Mouse (Mus musculus) ES-E14 (cell line): ENCODE measurements at regions not wholly inside any gene's neighbourhood (a gene's known extent, or its start where the extent isn't known, plus 50 kb on each side); places are given as distances from the start of the nearest gene placed in this dataset.
A peak's percentile ranks its signal among the peaks of the same experiment; 100 is the strongest.

Experiments used
- DNase-seq: peaks from one replicate; pipeline ENCODE4 v3.0.0-alpha.2; 2013; ENCODE audit warnings: low read depth, low spot score
- H3K27ac ChIP-seq: 2 replicates; pipeline ENCODE4 v1.5.1; 2012; ENCODE audit warnings: low read depth, mild to moderate bottlenecking, low read length, moderate library complexity, mixed read lengths; ENCODE audit not compliant: poor library complexity, insufficient read depth, severe bottlenecking
- H3K36me3 ChIP-seq: 2 replicates; pipeline ENCODE4 v1.6.1; 2012; ENCODE audit warnings: mild to moderate bottlenecking, low read length, moderate library complexity, mixed read lengths; ENCODE audit not compliant: control insufficient read depth, poor library complexity, insufficient read depth, severe bottlenecking
- H3K4me1 ChIP-seq, 2 experiments: fragments of 150-350 bp in 1 of 2; sonication (generic) in 1 of 2; 2 replicates each; pipeline ENCODE4 v1.6.1; 2012; ENCODE audit warnings: low read length in 2 of 2, mild to moderate bottlenecking in 1 of 2, mixed read lengths in 1 of 2; ENCODE audit not compliant: control insufficient read depth in 2 of 2, insufficient read depth in 2 of 2, poor library complexity in 1 of 2
- H3K4me3 ChIP-seq, 2 experiments: fragments of 150-350 bp in 1 of 2; sonication (generic) in 1 of 2; 2 replicates each; pipeline ENCODE4 v1.5.1; 2012; ENCODE audit warnings: low read length in 2 of 2, low read depth in 1 of 2, mild to moderate bottlenecking in 1 of 2, mixed read lengths in 1 of 2; ENCODE audit not compliant: insufficient read depth in 1 of 2, poor library complexity in 1 of 2, severe bottlenecking in 1 of 2
- H3K9ac ChIP-seq: 2 replicates; pipeline ENCODE4 v1.6.1; 2012; ENCODE audit warnings: low read depth, mild to moderate bottlenecking, low read length, mixed read lengths; ENCODE audit not compliant: poor library complexity, insufficient read depth, severe bottlenecking
- H3K9me3 ChIP-seq: fragments of 150-350 bp; sonication (generic); 2 replicates; pipeline ENCODE4 v1.6.1; 2012; ENCODE audit warnings: low read depth, mild to moderate bottlenecking, low read length; ENCODE audit not compliant: control insufficient read depth, insufficient read depth
- CHD2 ChIP-seq: IDR thresholded peaks from 2 replicates; pipeline ENCODE4 v1.6.1; 2014; ENCODE audit warnings: mild to moderate bottlenecking, low read depth, low read length, inconsistent platforms
- HCFC1 ChIP-seq: IDR thresholded peaks from 2 replicates; pipeline ENCODE4 v1.6.1; 2012; ENCODE audit warnings: low read length, inconsistent platforms, borderline replicate concordance; ENCODE audit not compliant: insufficient read depth
- MAFK ChIP-seq: IDR thresholded peaks from 2 replicates; pipeline ENCODE4 v1.6.1; 2014; ENCODE audit warnings: mild to moderate bottlenecking, low read depth, low read length, inconsistent platforms; ENCODE audit not compliant: insufficient read depth
- ZC3H11A ChIP-seq: IDR thresholded peaks from 2 replicates; pipeline ENCODE4 v1.6.1; 2012; ENCODE audit warnings: low read depth, mild to moderate bottlenecking, inconsistent platforms, low read length, borderline replicate concordance
- ZNF384 ChIP-seq: IDR thresholded peaks from 2 replicates; pipeline ENCODE4 v1.6.1; 2012; ENCODE audit warnings: low read depth, low read length, inconsistent platforms
- in situ Hi-C, 2 experiments: fragments of 600-800 bp; cut with MboI; formaldehyde crosslinking; loops; one replicate each; pipeline ENCODE4 v1.15.1; 2025; ENCODE audit warnings: low sequenced_read_pairs in 2 of 2, inconsistent platforms in 1 of 2; ENCODE audit not compliant: unreplicated experiment in 2 of 2

- Histone ChIP-seq H3K27ac (no peak overlapping the region), H3K9ac (no peak overlapping the region), H3K4me1 (peaks cover 0 to 2% of the 10 kb centered on the region in 2 experiments; a peak in 1 of 4 replicates), H3K36me3 (no peaks in the 10 kb centered on the region), H3K4me3 (no peak overlapping the region), H3K9me3 (no peaks in the 10 kb centered on the region)
- TF ChIP-seq MAFK (no peak), CHD2 (0 out of 2 replicates have a peak, but pooled peaks have one; percentile 16)
- in situ Hi-C loops = no loop called here
- peak; percentile 31 for DNase-seq
These were observed 737.3 kb downstream of the Ryr2 start for GRCm38 (mm10) chr13:11369456-11369855.

DNA sequence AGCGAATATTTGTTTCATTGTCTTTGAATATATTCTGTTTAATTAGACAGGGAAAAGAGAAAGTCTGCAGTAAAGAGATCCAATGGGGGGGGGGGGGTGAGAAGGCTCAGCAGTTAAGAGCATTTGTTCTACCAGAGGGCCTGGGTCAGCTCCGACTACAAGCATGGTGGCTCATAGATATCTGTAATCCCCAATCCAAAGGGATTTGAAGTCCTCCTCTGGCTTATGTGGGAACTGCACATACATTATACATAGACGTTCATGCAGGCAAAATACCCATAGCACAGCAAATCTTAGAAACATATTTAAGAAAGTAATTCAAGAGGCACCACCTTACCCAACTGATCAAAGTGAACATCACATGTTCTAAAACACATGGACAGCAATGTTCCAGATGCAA is 743.9 kb downstream of the Ryr2 start:
- Histone ChIP-seq H3K36me3 (no peaks in the 10 kb centered on the region), H3K9me3 (no peaks in the 10 kb centered on the region), H3K27ac (no peak overlapping the region), H3K4me3 (no peak overlapping the region), H3K9ac (no peak overlapping the region), H3K4me1 (no peaks in the 10 kb centered on the region)
- in situ Hi-C loops = no loop called here
- TF ChIP-seq ZC3H11A = no peak
- TF ChIP-seq MAFK = no peak
- TF ChIP-seq ZNF384 = no peak
- TF ChIP-seq CHD2 = no peak
- no peak for TF ChIP-seq HCFC1
- DNase-seq = no peak

GRCm38 (mm10) chr13:11348502-11348849 is 758.3 kb downstream of the Ryr2 start:
- Histone ChIP-seq H3K9me3 (no peaks in the 10 kb centered on the region), H3K36me3 (no peaks in the 10 kb centered on the region), H3K27ac (no peak overlapping the region), H3K9ac (no peak overlapping the region), H3K4me1 (no peaks in the 10 kb centered on the region), H3K4me3 (no peak overlapping the region)
- in situ Hi-C loops = no loop called here
- no peak for TF ChIP-seq MAFK
- TF ChIP-seq CHD2 = no peak
- no peak for TF ChIP-seq HCFC1
- TF ChIP-seq ZNF384 = no peak
- TF ChIP-seq ZC3H11A = no peak
- no peak for DNase-seq

DNA sequence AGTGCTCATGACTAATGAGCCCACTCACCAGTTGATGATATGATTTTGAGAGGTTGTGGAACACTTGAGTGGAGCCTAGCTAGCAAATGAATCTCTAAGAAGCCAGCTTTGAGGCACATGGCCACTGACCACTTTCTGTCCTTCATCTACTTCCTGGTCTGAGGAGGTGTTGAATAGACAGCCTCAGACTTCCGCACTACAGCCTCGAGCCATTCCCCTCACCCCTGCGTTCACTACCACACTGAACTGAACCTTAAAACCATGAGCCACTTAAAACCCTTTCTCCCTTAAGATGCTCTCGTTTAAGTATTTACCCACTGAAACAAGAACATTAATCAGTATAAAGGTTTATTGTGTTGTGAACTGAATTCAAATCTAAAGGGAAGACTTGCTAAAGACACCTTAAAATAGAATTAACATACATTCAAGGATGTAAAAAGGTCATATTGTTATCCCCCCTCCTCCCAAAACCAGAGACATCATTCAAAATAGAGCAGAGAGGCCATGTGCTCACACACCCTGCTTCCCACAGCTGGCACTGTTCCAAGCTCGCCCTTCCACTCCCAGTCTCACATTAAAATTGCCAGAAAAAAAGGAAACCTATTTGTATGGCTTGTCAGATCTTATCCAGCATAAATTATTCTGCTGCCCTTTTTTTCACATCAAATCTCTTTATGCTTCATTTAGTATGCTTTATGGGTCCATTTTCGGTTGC is 758.8 kb downstream of the Ryr2 start:
- in situ Hi-C loops = no loop called here
- no peak for DNase-seq

DNA sequence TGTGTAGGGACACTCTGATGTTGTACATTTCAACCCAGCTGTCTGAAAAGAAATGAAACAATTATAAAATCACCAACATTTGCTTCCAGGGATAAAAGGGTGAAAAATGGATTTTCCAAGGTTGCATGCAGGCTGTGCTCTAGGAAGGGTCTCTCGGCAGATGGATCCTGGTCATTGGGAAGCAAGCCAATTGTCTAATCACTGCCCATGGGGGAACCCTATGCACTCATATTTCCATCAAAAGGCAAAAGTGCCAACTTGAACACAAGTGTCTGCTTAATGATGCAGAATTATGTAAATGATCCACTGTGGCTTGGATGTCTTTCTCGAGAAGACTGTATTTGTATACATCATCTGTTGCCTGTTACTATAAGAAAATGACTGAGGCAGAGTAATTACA is 762.2 kb downstream of the Ryr2 start:
- no peak for DNase-seq
- H3K36me3 ChIP-seq = no peaks in the 10 kb centered on the region
- no peak overlapping the region for H3K27ac ChIP-seq
- H3K9me3 ChIP-seq = no peaks in the 10 kb centered on the region
- H3K9ac ChIP-seq = no peak overlapping the region
- H3K4me1 ChIP-seq = no peaks in the 10 kb centered on the region
- TF ChIP-seq MAFK = no peak
- TF ChIP-seq HCFC1 = no peak
- TF ChIP-seq CHD2 = no peak
- no peak for TF ChIP-seq ZNF384
- no peak for TF ChIP-seq ZC3H11A
- in situ Hi-C loops = no loop called here
- H3K4me3 ChIP-seq = no peak overlapping the region

More for the DNA sequence above, 758.8 kb downstream of the Ryr2 start:
- H3K9ac ChIP-seq = no peak overlapping the region
- H3K36me3 ChIP-seq = no peaks in the 10 kb centered on the region
- H3K27ac ChIP-seq = no peak overlapping the region
- TF ChIP-seq MAFK (no peak), CHD2 (no peak), ZNF384 (no peak), HCFC1 (no peak), ZC3H11A (no peak)
- H3K9me3 ChIP-seq = no peaks in the 10 kb centered on the region
- H3K4me1 ChIP-seq = no peaks in the 10 kb centered on the region
- no peak overlapping the region for H3K4me3 ChIP-seq
